Mouse (Mus musculus) forebrain, embryonic 10.5 days (tissue): ENCODE results near the gene Top1. TPM values are rescaled to one million over a fixed set of nuclear protein-coding genes. Genes with fewer than 3 reads are reported as not detected.

ENCODE experiments used
- DNase-seq: peaks from one replicate; pipeline ENCODE4 v3.0.0-alpha.2; 2017; ENCODE audit warnings: low spot score; ENCODE audit errors: extremely low spot score
- H3K27ac ChIP-seq: fragments of 300-500 bp; sonication (generic); 2 replicates; pipeline ENCODE4 v1.5.1; 2016; ENCODE audit warnings: mild to moderate bottlenecking
- H3K27me3 ChIP-seq: fragments of 300-500 bp; sonication (generic); 2 replicates; pipeline ENCODE4 v1.6.1; 2016; ENCODE audit warnings: mild to moderate bottlenecking; ENCODE audit not compliant: poor library complexity, severe bottlenecking
- H3K36me3 ChIP-seq: fragments of 300-500 bp; sonication (generic); replicated peaks from 2 replicates; pipeline ENCODE4 v1.6.1; 2016; ENCODE audit warnings: mild to moderate bottlenecking, moderate library complexity
- H3K4me1 ChIP-seq: fragments of 300-500 bp; sonication (generic); 2 replicates; pipeline ENCODE4 v1.6.1; 2016
- H3K4me3 ChIP-seq: fragments of 300-500 bp; sonication (generic); 2 replicates; pipeline ENCODE4 v1.5.1; 2016; ENCODE audit warnings: mild to moderate bottlenecking, moderate library complexity
- H3K9me3 ChIP-seq: fragments of 300-500 bp; sonication (generic); 2 replicates; pipeline ENCODE4 v1.6.1; 2016; ENCODE audit warnings: mild to moderate bottlenecking, moderate library complexity
- WGBS: fragments of 180-500 bp; shearing (Covaris S2); methylation state at CpG from one replicate; pipeline ENCODE4 v1.1.7; 2016; 5-methylcytosine and 5-hydroxymethylcytosine counted together
- polyA plus RNA-seq: library from polyadenylated mRNA; unstranded; fragments of >200 nt; fragmentation: Nextera tagmentation; extraction: Ambion mirVana; gene quantifications from 2 replicates; pipeline ENCODE4 v1.2.1, GENCODE M21; 2016

Top1 gene
- polyA plus RNA-seq, 1 experiment from 2014 or later = 113 TPM

- H3K36me3 ChIP-seq = peaks cover 24% of the 10 kb centered on the region
- H3K27me3 ChIP-seq = peaks cover 9% of the 10 kb centered on the region
- no peak for DNase-seq
- peaks cover 55% of the 10 kb centered on the region for H3K4me1 ChIP-seq
- peak overlapping the region; percentile 100 for H3K27ac ChIP-seq
- no peaks in the 10 kb centered on the region for H3K9me3 ChIP-seq
- 5% methylated on average over 19 of the region's 19 CpGs for WGBS
- peak overlapping the region; percentile 97 for H3K4me3 ChIP-seq
Measured at GRCm38 (mm10) chr2:160730797-160731116, 85.1 kb downstream of the Top1 start.

DNA sequence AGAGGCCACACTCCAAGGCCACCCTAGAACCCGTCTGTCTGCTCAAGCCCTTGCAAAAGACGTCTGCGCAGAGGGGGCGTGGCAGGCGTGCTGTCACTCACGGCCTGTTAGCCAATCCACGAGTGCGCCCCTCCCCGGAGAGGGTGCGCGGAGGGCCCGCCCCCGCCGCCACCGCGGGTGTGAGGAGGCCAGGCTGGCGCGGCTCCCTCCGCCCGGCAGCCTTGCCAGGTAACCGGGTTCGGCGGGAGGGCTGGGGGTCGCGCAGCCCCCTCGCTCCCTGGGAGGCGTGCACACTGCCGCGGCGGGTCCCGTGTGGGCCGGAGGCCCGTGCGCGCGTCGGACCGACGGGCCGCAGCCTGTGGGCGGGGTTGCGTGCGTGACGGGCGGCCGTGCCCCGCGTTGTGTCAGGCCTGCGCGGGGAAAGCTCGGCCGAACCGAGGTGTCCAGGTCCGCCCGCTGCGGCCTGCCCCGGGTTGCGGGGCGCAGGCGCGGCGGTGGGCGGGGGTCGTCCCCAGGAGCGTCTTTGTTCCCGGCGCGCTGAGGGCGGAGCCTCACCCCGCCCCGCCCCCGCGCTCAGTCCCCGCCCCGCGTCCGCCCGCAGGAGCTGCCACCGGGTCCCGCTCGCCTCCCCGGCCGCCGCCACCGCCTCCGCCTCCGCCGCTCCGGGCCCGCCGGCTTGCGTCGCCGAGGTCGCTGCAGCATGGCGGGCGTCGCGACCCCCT lies 85.6 kb downstream of the Top1 start, which contains the start of gene Plcg1:
Gene Plcg1, plus strand, starts transcription at position 184 of the 722 bp plus-strand sequence.
- peaks cover 55% of the 10 kb centered on the region for H3K4me1 ChIP-seq
- DNase-seq = peak; percentile 92
- no peaks in the 10 kb centered on the region for H3K9me3 ChIP-seq
- peak within 1 kb of the TSS; percentile 100 for H3K27ac ChIP-seq
- H3K36me3 ChIP-seq = peaks cover 28% of the 10 kb centered on the region
- H3K4me3 ChIP-seq = peak within 1 kb of the TSS; percentile 97
- WGBS = under 1% methylated on average over 91 of the region's 99 CpGs
- peaks cover 9% of the 10 kb centered on the region for H3K27me3 ChIP-seq

DNA sequence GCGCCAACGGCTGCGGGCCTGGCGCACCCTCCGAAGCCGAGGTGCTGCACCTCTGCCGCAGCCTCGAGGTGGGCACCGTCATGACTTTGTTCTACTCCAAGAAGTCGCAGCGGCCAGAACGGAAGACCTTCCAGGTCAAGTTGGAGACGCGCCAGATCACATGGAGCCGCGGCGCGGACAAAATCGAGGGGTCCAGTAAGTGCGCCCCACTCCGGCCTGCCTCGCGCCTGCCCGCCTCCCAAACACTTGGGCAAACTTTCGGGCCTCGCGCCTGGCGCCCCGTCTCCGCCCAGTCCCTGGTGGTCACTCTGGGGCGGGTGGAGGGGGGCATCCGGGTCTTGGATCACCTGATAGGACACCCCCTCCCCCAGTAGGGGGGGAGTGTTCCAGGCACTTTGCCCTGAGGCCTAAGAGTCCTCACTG lies 86.2 kb downstream of the Top1 start:
- whole genome bisulfite sequencing = under 1% methylated on average over 32 of the region's 32 CpGs
- peaks cover 55% of the 10 kb centered on the region for H3K4me1 ChIP-seq
- H3K9me3 ChIP-seq = no peaks in the 10 kb centered on the region
- peaks cover 9% of the 10 kb centered on the region for H3K27me3 ChIP-seq
- DNase-seq = peak; percentile 66
- peak overlapping the region; percentile 100 for H3K27ac ChIP-seq
- peak overlapping the region; percentile 97 for H3K4me3 ChIP-seq
- peaks cover 33% of the 10 kb centered on the region for H3K36me3 ChIP-seq

GRCm38 (mm10) chr2:160732420-160732995 lies 86.8 kb downstream of the Top1 start:
- Histone ChIP-seq H3K36me3 (peaks cover 40% of the 10 kb centered on the region), H3K9me3 (no peaks in the 10 kb centered on the region), H3K4me3 (peak overlapping the region; percentile 97), H3K27me3 (peaks cover 9% of the 10 kb centered on the region), H3K27ac (peak overlapping the region; percentile 100), H3K4me1 (peaks cover 55% of the 10 kb centered on the region)
- 53% methylated on average over 9 of the region's 9 CpGs for WGBS
- DNase-seq = no peak

GRCm38 (mm10) chr2:160733131-160733531 lies 87.4 kb downstream of the Top1 start:
- DNase-seq = no peak
- H3K36me3 ChIP-seq = peaks cover 46% of the 10 kb centered on the region
- H3K4me1 ChIP-seq = peaks cover 56% of the 10 kb centered on the region
- H3K27me3 ChIP-seq = peaks cover 9% of the 10 kb centered on the region
- H3K9me3 ChIP-seq = no peaks in the 10 kb centered on the region
- H3K27ac ChIP-seq = 0 out of 2 replicates have a peak overlapping the region, but pooled peaks have one; percentile 100
- 80% methylated on average over 7 of the region's 7 CpGs for WGBS
- H3K4me3 ChIP-seq = peak overlapping the region; percentile 97

DNA sequence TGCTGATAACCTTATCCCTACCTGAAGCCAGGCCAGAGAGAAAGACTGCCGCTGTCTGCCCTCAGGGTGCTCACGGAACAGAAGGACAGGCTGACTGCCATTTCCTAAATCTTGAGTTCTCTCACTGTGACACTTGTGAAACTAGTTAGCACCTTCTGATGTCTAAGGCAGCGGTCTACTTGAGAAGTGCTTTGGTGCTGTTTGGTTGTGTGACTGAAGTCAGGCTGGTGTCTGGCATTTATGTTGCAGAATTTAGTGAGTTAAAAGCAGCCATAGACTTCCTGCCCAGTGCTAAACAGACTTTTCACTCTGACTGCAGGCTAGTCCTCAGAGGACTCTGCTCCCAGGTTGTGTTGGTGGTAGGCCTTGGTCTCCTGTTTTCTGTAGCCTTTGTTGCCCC lies 88.6 kb downstream of the Top1 start:
- peaks cover 58% of the 10 kb centered on the region for H3K36me3 ChIP-seq

DNA sequence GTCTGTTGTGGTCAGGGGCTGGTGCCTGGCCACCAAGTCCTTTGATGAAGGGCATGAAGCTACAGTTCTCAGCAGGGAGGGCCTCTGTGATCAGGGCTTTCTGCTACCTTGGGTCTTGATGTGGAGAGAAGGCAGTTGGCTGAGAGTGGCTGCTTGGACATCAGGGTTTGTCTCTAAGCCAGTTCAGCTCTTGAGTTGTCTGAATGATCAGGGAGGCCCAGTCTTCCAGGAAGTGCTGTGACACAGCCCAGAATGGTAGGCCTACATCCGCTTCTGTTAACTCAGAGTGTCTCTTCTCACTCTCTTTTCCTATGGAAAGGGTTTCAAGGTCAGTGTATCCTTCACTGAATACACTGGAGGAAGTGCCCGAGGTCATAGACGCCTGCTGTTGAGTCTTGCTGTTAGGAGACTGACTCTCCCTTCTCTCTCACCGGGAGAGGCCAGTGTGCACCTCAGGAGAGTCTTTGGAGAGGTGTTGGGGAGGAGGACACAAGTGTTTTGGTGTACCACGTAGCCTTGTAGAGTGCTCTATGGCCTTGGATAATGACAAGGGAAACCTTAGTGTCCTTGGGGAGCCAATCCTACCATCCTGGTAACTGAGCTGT lies 90.1 kb downstream of the Top1 start:
- H3K4me1 ChIP-seq = peaks cover 69% of the 10 kb centered on the region
- 91% methylated on average over 5 of the region's 5 CpGs for WGBS
- H3K9me3 ChIP-seq = no peaks in the 10 kb centered on the region
- H3K27ac ChIP-seq = no peak overlapping the region
- DNase-seq = no peak
- H3K4me3 ChIP-seq = no peak overlapping the region
- H3K36me3 ChIP-seq = peaks cover 72% of the 10 kb centered on the region
- H3K27me3 ChIP-seq = no peaks in the 10 kb centered on the region

More for the DNA sequence above, 88.6 kb downstream of the Top1 start:
- Histone ChIP-seq H3K27ac (no peak overlapping the region), H3K27me3 (peaks cover 9% of the 10 kb centered on the region), H3K4me1 (peaks cover 67% of the 10 kb centered on the region), H3K4me3 (peak overlapping the region; percentile 16; the same call in 1 of the 2 replicates), H3K9me3 (no peaks in the 10 kb centered on the region)
- 93% methylated on average over 3 of the region's 3 CpGs for WGBS
- no peak for DNase-seq

GRCm38 (mm10) chr2:160736466-160736865 lies 90.8 kb downstream of the Top1 start:
- H3K9me3 ChIP-seq = no peaks in the 10 kb centered on the region
- H3K27ac ChIP-seq = no peak overlapping the region
- no peak overlapping the region for H3K4me3 ChIP-seq
- DNase-seq = no peak
- WGBS = 93% methylated on average over 3 of the region's 3 CpGs
- peaks cover 70% of the 10 kb centered on the region for H3K4me1 ChIP-seq
- H3K36me3 ChIP-seq = peaks cover 78% of the 10 kb centered on the region
- H3K27me3 ChIP-seq = no peaks in the 10 kb centered on the region

DNA sequence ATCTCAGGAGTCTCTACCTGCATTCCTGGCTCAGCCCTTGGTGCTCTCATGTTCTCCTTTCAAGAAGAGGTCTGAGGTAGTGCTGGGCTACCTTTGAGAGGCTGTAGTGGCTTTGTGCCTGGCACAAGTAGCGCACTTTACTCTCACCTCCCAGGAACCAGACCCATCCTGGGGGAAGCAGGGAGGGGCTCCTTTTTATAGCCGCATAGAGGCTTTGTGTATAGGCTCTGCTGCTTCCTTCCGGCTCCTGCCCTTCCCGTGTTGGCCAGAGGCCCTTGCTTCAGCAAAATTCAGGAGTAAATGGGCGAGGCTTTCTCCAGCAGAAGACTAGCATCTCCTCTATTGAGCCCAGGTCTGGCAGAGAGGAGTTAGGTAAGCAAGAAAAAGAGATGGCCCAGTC lies 92.7 kb downstream of the Top1 start:
- no peak overlapping the region for H3K27ac ChIP-seq
- peaks cover 64% of the 10 kb centered on the region for H3K4me1 ChIP-seq
- H3K9me3 ChIP-seq = no peaks in the 10 kb centered on the region
- no peaks in the 10 kb centered on the region for H3K27me3 ChIP-seq
- peaks cover 89% of the 10 kb centered on the region for H3K36me3 ChIP-seq
- H3K4me3 ChIP-seq = no peak overlapping the region
- DNase-seq = no peak
- WGBS = 84% methylated on average over 5 of the region's 5 CpGs

GRCm38 (mm10) chr2:160739647-160740356 lies 94.1 kb downstream of the Top1 start:
- H3K36me3 ChIP-seq = peaks cover 83% of the 10 kb centered on the region
- H3K27me3 ChIP-seq = no peaks in the 10 kb centered on the region
- no peak overlapping the region for H3K27ac ChIP-seq
- no peak overlapping the region for H3K4me3 ChIP-seq
- no peak for DNase-seq
- H3K4me1 ChIP-seq = peaks cover 50% of the 10 kb centered on the region
- no peaks in the 10 kb centered on the region for H3K9me3 ChIP-seq
- 59% methylated on average over 2 of the region's 2 CpGs for whole genome bisulfite sequencing

- Histone ChIP-seq H3K4me1 (peaks cover 42% of the 10 kb centered on the region), H3K27me3 (no peaks in the 10 kb centered on the region), H3K36me3 (peaks cover 83% of the 10 kb centered on the region), H3K27ac (0 out of 2 replicates have a peak overlapping the region, but pooled peaks have one; percentile 20), H3K4me3 (no peak overlapping the region), H3K9me3 (no peaks in the 10 kb centered on the region)
- 76% methylated on average over 11 of the region's 11 CpGs for WGBS
- no peak for DNase-seq
Measured at GRCm38 (mm10) chr2:160740521-160741156, 95.0 kb downstream of the Top1 start.

- 0 out of 2 replicates have a peak overlapping the region, but pooled peaks have one; percentile 20 for H3K27ac ChIP-seq
- no peak for DNase-seq
- H3K27me3 ChIP-seq = no peaks in the 10 kb centered on the region
- H3K4me1 ChIP-seq = peaks cover 41% of the 10 kb centered on the region
- no peak overlapping the region for H3K4me3 ChIP-seq
- no peaks in the 10 kb centered on the region for H3K9me3 ChIP-seq
- 90% methylated on average over 3 of the region's 3 CpGs for WGBS
- H3K36me3 ChIP-seq = peaks cover 83% of the 10 kb centered on the region
Measured at GRCm38 (mm10) chr2:160741580-160741979, 95.9 kb downstream of the Top1 start.
